Mouse (Mus musculus) embryonic facial prominence, embryonic 10.5 days (tissue): ENCODE measurements at regions not wholly inside any gene's neighbourhood (a gene's known extent, or its start where the extent isn't known, plus 50 kb on each side); places are given as distances from the start of the nearest gene placed in this dataset.

Source experiments
- DNase-seq: peaks from one replicate; pipeline ENCODE4 v3.0.0-alpha.2; 2017; ENCODE audit warnings: low spot score
- H3K27ac ChIP-seq: fragments of 300-500 bp; sonication (generic); replicated peaks from 2 replicates; pipeline ENCODE4 v1.5.1; 2016; ENCODE audit warnings: mild to moderate bottlenecking
- H3K27me3 ChIP-seq: fragments of 300-500 bp; sonication (generic); replicated peaks from 2 replicates; pipeline ENCODE4 v1.6.1; 2016; ENCODE audit warnings: low read depth, mild to moderate bottlenecking; ENCODE audit not compliant: poor library complexity, severe bottlenecking
- H3K36me3 ChIP-seq: fragments of 300-500 bp; sonication (generic); replicated peaks from 2 replicates; pipeline ENCODE4 v1.6.1; 2016; ENCODE audit warnings: mild to moderate bottlenecking, moderate library complexity
- H3K4me1 ChIP-seq: fragments of 300-500 bp; sonication (generic); 2 replicates; pipeline ENCODE4 v1.6.1; 2016
- H3K4me3 ChIP-seq: fragments of 300-500 bp; sonication (generic); 2 replicates; pipeline ENCODE4 v1.5.1; 2016; ENCODE audit warnings: mild to moderate bottlenecking, moderate library complexity
- H3K9me3 ChIP-seq: fragments of 300-500 bp; sonication (generic); 2 replicates; pipeline ENCODE4 v1.6.1; 2016; ENCODE audit warnings: mild to moderate bottlenecking
- WGBS: fragments of 180-500 bp; shearing (Covaris S2); methylation state at CpG from one replicate; pipeline ENCODE4 v1.1.7; 2016; 5-methylcytosine and 5-hydroxymethylcytosine counted together

GRCm38 (mm10) chr7:63313096-63313495 is 100.7 kb upstream of the Chrna7 start:
- 0 out of 2 replicates have a peak, but pooled peaks cover 4% of the 10 kb centered on the region for H3K9me3 ChIP-seq
- H3K4me1 ChIP-seq, result no peaks in the 10 kb centered on the region
- no peak for DNase-seq
- H3K27me3 ChIP-seq, result no peaks in the 10 kb centered on the region
- 85% methylated on average over 1 of the region's 1 CpGs for WGBS
- H3K36me3 ChIP-seq, result no peaks in the 10 kb centered on the region
- H3K4me3 ChIP-seq, result no peak overlapping the region
- no peak overlapping the region for H3K27ac ChIP-seq

GRCm38 (mm10) chr7:63319594-63319993 is 107.2 kb upstream of the Chrna7 start:
- no peaks in the 10 kb centered on the region for H3K36me3 ChIP-seq
- WGBS, result 0% methylated on average over 2 of the region's 2 CpGs
- no peaks in the 10 kb centered on the region for H3K4me1 ChIP-seq
- H3K27me3 ChIP-seq, result no peaks in the 10 kb centered on the region
- H3K4me3 ChIP-seq, result no peak overlapping the region
- DNase-seq, result peak; percentile 65
- H3K27ac ChIP-seq, result no peak overlapping the region
- H3K9me3 ChIP-seq, result 0 out of 2 replicates have a peak, but pooled peaks cover 4% of the 10 kb centered on the region

- no peak overlapping the region for H3K27ac ChIP-seq
- no peaks in the 10 kb centered on the region for H3K36me3 ChIP-seq
- no peaks in the 10 kb centered on the region for H3K4me1 ChIP-seq
- no peak for DNase-seq
- 0 out of 2 replicates have a peak, but pooled peaks cover 4% of the 10 kb centered on the region for H3K9me3 ChIP-seq
- WGBS, result 80% methylated on average over 5 of the region's 5 CpGs
- no peak overlapping the region for H3K4me3 ChIP-seq
- no peaks in the 10 kb centered on the region for H3K27me3 ChIP-seq
These were observed 108.8 kb upstream of the Chrna7 start for GRCm38 (mm10) chr7:63321171-63321570.

- Histone ChIP-seq H3K4me1 (no peaks in the 10 kb centered on the region), H3K9me3 (0 out of 2 replicates have a peak, but pooled peaks cover 4% of the 10 kb centered on the region), H3K36me3 (no peaks in the 10 kb centered on the region), H3K27ac (no peak overlapping the region), H3K27me3 (no peaks in the 10 kb centered on the region), H3K4me3 (no peak overlapping the region)
- WGBS, result 41% methylated on average over 11 of the region's 11 CpGs
- DNase-seq, result peak; percentile 45
These were observed 109.8 kb upstream of the Chrna7 start for GRCm38 (mm10) chr7:63321951-63322710.

GRCm38 (mm10) chr7:63335146-63335545 is 109.4 kb upstream of the Otud7a start:
- 34% methylated on average over 1 of the region's 1 CpGs for WGBS
- H3K9me3 ChIP-seq, result no peaks in the 10 kb centered on the region
- no peaks in the 10 kb centered on the region for H3K4me1 ChIP-seq
- H3K27ac ChIP-seq, result no peak overlapping the region
- H3K27me3 ChIP-seq, result no peaks in the 10 kb centered on the region
- H3K36me3 ChIP-seq, result no peaks in the 10 kb centered on the region
- peak; percentile 40 for DNase-seq
- no peak overlapping the region for H3K4me3 ChIP-seq

- Histone ChIP-seq H3K36me3 (no peaks in the 10 kb centered on the region), H3K4me3 (no peak overlapping the region), H3K27me3 (no peaks in the 10 kb centered on the region), H3K4me1 (no peaks in the 10 kb centered on the region), H3K9me3 (no peaks in the 10 kb centered on the region), H3K27ac (no peak overlapping the region)
- 73% methylated on average over 3 of the region's 3 CpGs for WGBS
- DNase-seq, result no peak
These were observed 108.5 kb upstream of the Otud7a start for GRCm38 (mm10) chr7:63336072-63336471.

- no peak for DNase-seq
- no peaks in the 10 kb centered on the region for H3K4me1 ChIP-seq
- no peaks in the 10 kb centered on the region for H3K27me3 ChIP-seq
- WGBS, result 72% methylated on average over 4 of the region's 4 CpGs
- no peak overlapping the region for H3K4me3 ChIP-seq
- H3K27ac ChIP-seq, result no peak overlapping the region
- H3K36me3 ChIP-seq, result no peaks in the 10 kb centered on the region
- no peaks in the 10 kb centered on the region for H3K9me3 ChIP-seq
These were observed 102.8 kb upstream of the Otud7a start for GRCm38 (mm10) chr7:63341716-63342115.

GRCm38 (mm10) chr7:63345671-63346392 is 98.7 kb upstream of the Otud7a start:
- 35% methylated on average over 11 of the region's 11 CpGs for WGBS
- Histone ChIP-seq H3K36me3 (no peaks in the 10 kb centered on the region), H3K27me3 (no peaks in the 10 kb centered on the region), H3K4me3 (no peak overlapping the region), H3K4me1 (no peaks in the 10 kb centered on the region), H3K27ac (no peak overlapping the region), H3K9me3 (no peaks in the 10 kb centered on the region)
- peak; percentile 65 for DNase-seq

GRCm38 (mm10) chr7:63346393-63346730 is 98.2 kb upstream of the Otud7a start:
- Histone ChIP-seq H3K4me3 (no peak overlapping the region), H3K9me3 (no peaks in the 10 kb centered on the region), H3K27me3 (no peaks in the 10 kb centered on the region), H3K36me3 (no peaks in the 10 kb centered on the region), H3K27ac (no peak overlapping the region), H3K4me1 (no peaks in the 10 kb centered on the region)
- 91% methylated on average over 2 of the region's 2 CpGs for WGBS
- DNase-seq, result no peak
